Mouse (Mus musculus) hindbrain, embryonic 12.5 days (tissue): ENCODE data around the gene Ccl1. TPM values are rescaled to one million over a fixed set of nuclear protein-coding genes. Genes with fewer than 3 reads are reported as not detected.

ENCODE experiments used
- ATAC-seq: fragments of 200-750 bp; cut with Nextera tagmentation; 2 replicates; pipeline ENCODE4 v1.8.0; 2017; ENCODE audit warnings: moderate TSS enrichment; ENCODE audit not compliant: low FRiP score
- H3K27ac ChIP-seq: fragments of 300-500 bp; sonication (generic); 2 replicates; pipeline ENCODE4 v1.5.1; 2016; ENCODE audit warnings: mild to moderate bottlenecking
- H3K27me3 ChIP-seq: fragments of 300-500 bp; sonication (generic); 2 replicates; pipeline ENCODE4 v1.6.1; 2016; ENCODE audit warnings: mild to moderate bottlenecking
- H3K36me3 ChIP-seq: fragments of 300-500 bp; sonication (generic); 2 replicates; pipeline ENCODE4 v1.6.1; 2016; ENCODE audit warnings: mild to moderate bottlenecking
- H3K4me1 ChIP-seq: fragments of 300-500 bp; sonication (generic); 2 replicates; pipeline ENCODE4 v1.6.1; 2016
- H3K4me2 ChIP-seq: fragments of 300-500 bp; sonication (generic); replicated peaks from 2 replicates; pipeline ENCODE4 v1.6.1; 2016; ENCODE audit warnings: mild to moderate bottlenecking
- H3K4me3 ChIP-seq: fragments of 300-500 bp; sonication (generic); 2 replicates; pipeline ENCODE4 v1.5.1; 2016; ENCODE audit warnings: mild to moderate bottlenecking
- H3K9ac ChIP-seq: fragments of 300-500 bp; sonication (generic); 2 replicates; pipeline ENCODE4 v1.6.1; 2016; ENCODE audit warnings: mild to moderate bottlenecking, moderate library complexity
- H3K9me3 ChIP-seq: fragments of 300-500 bp; sonication (generic); replicated peaks from 2 replicates; pipeline ENCODE4 v1.6.1; 2016; ENCODE audit warnings: mild to moderate bottlenecking
- WGBS: fragments of 180-500 bp; shearing (Covaris S2); methylation state at CpG from one replicate; pipeline ENCODE4 v1.1.7; 2016; 5-methylcytosine and 5-hydroxymethylcytosine counted together
- polyA plus RNA-seq: library from polyadenylated mRNA; unstranded; fragments of >200 nt; fragmentation: Nextera tagmentation; extraction: Ambion mirVana; gene quantifications from 2 replicates; pipeline ENCODE4 v1.2.1, GENCODE M21; 2016

The Ccl1 gene
- polyA plus RNA-seq, 1 experiment from 2014 or later = not detected

DNA sequence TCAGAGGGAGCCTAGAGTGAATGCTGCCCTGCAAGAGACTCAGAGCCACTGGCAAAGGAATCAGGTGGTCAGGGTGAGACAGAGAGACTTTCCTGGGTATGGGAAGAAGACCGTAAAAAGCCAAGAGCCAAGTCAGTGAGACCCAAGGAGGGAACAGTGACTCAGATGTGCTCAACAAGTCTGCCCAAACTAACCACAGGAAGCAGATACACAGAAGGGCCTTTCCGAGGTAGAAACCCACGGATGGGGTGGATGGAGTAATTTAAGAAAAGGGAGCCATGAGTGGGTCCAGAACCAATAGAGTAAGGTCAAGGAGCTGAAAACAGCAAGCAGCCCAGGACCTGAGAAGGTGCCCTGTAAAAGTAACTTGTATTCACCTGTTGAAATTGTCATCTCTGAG lies 101.8 kb downstream of the Ccl1 start:
- Histone ChIP-seq H3K4me3 (no peak overlapping the region), H3K9me3 (no peaks in the 10 kb centered on the region), H3K4me2 (no peak overlapping the region), H3K27me3 (no peaks in the 10 kb centered on the region), H3K4me1 (no peaks in the 10 kb centered on the region), H3K9ac (no peak overlapping the region), H3K36me3 (no peaks in the 10 kb centered on the region), H3K27ac (no peak overlapping the region)
- ATAC-seq = no peak
- WGBS = 87% methylated on average over 3 of the region's 3 CpGs

- Histone ChIP-seq H3K9me3 (no peaks in the 10 kb centered on the region), H3K27me3 (no peaks in the 10 kb centered on the region), H3K27ac (no peak overlapping the region), H3K9ac (no peak overlapping the region), H3K4me3 (no peak overlapping the region), H3K36me3 (no peaks in the 10 kb centered on the region), H3K4me1 (no peaks in the 10 kb centered on the region), H3K4me2 (no peak overlapping the region)
- ATAC-seq = no peak
- WGBS = 79% methylated on average over 3 of the region's 3 CpGs
Measured at GRCm38 (mm10) chr11:82197774-82198173, 107.7 kb downstream of the Ccl1 start.

DNA sequence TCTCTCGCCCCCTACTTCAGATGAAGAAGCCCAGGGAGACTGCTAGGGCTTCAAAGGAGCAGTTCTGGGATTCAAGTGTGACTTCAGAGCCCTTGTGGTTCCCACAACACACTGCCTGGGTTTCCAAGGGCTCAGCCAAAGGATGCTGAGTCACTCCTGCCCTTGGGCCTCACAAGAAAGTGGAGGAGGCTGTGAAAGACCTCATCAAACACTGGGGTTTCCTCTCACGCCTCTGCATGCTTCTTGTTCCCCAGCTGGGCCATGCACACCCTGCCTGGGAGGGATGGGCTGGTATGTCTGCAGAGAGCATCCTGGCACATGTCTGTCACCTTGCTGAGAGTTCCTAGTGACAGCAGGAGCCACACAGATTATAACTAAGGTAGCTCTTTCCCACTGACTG lies 110.5 kb downstream of the Ccl1 start:
- no peak overlapping the region for H3K9ac ChIP-seq
- no peaks in the 10 kb centered on the region for H3K4me1 ChIP-seq
- whole genome bisulfite sequencing = 49% methylated on average over 2 of the region's 2 CpGs
- no peak overlapping the region for H3K4me3 ChIP-seq
- no peaks in the 10 kb centered on the region for H3K36me3 ChIP-seq
- no peaks in the 10 kb centered on the region for H3K27me3 ChIP-seq
- H3K4me2 ChIP-seq = no peak overlapping the region
- H3K27ac ChIP-seq = no peak overlapping the region
- ATAC-seq = no peak
- H3K9me3 ChIP-seq = no peaks in the 10 kb centered on the region

GRCm38 (mm10) chr11:82193826-82194225 lies 111.7 kb downstream of the Ccl1 start:
- Histone ChIP-seq H3K4me3 (no peak overlapping the region), H3K9me3 (no peaks in the 10 kb centered on the region), H3K9ac (no peak overlapping the region), H3K4me1 (no peaks in the 10 kb centered on the region), H3K27me3 (no peaks in the 10 kb centered on the region), H3K36me3 (no peaks in the 10 kb centered on the region), H3K27ac (no peak overlapping the region), H3K4me2 (no peak overlapping the region)
- 84% methylated on average over 9 of the region's 9 CpGs for WGBS
- no peak for ATAC-seq

DNA sequence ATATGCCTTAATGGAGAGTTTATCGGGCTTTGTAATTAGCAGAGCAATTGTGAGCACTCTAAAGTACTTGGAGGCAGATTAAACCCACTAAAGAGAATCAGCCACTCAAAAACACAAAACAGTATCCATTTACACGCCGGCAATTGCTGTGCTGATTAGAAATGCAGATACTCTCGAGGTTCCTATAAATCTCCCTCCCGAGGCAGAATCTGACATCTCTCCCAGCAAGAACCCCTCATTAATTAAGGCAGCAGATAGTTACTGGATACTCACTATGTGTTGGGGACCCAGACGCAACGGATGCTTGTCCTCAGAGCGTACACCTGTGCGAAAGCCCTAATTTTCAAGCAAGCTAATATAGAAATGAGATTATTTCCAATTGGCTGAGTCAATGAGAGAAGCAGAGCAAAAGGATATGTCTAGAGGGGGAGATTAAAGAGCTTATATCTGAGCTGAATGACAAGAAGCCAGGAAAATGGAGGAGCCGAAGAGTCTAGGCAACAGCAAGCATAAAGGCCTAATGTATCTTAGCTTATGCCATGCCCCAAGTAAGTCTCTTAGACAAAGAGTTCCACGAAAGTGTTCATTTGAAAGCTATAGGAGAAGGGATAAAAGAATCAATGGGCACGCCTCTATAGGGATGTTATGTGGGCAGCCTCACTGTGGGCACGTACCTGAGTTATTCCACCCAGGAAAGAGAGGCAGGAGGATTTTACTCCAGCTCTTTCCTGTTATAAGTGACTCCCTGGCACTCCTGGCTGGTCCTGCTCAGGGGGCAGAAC lies 115.5 kb downstream of the Ccl1 start:
- H3K27ac ChIP-seq = no peak overlapping the region
- 68% methylated on average over 13 of the region's 13 CpGs for WGBS
- no peaks in the 10 kb centered on the region for H3K36me3 ChIP-seq
- ATAC-seq = no peak
- H3K4me1 ChIP-seq = no peaks in the 10 kb centered on the region
- no peak overlapping the region for H3K9ac ChIP-seq
- no peak overlapping the region for H3K4me2 ChIP-seq
- no peaks in the 10 kb centered on the region for H3K9me3 ChIP-seq
- H3K4me3 ChIP-seq = no peak overlapping the region
- H3K27me3 ChIP-seq = no peaks in the 10 kb centered on the region

- 84% methylated on average over 3 of the region's 3 CpGs for WGBS
Measured at GRCm38 (mm10) chr11:82185684-82186083, 119.8 kb downstream of the Ccl1 start.

GRCm38 (mm10) chr11:82183281-82183935 lies 122.1 kb downstream of the Ccl1 start:
- no peak overlapping the region for H3K27ac ChIP-seq
- H3K4me3 ChIP-seq = no peak overlapping the region
- 48% methylated on average over 6 of the region's 6 CpGs for WGBS
- H3K27me3 ChIP-seq = 0 out of 2 replicates have a peak, but pooled peaks cover 3% of the 10 kb centered on the region
- no peak overlapping the region for H3K4me2 ChIP-seq
- no peaks in the 10 kb centered on the region for H3K36me3 ChIP-seq
- no peak overlapping the region for H3K9ac ChIP-seq
- ATAC-seq = no peak
- peaks cover 2% of the 10 kb centered on the region; the same call in 1 of the 2 replicates for H3K4me1 ChIP-seq
- H3K9me3 ChIP-seq = no peaks in the 10 kb centered on the region

More at GRCm38 (mm10) chr11:82185684-82186083, 119.8 kb downstream of the Ccl1 start:
- Histone ChIP-seq H3K36me3 (no peaks in the 10 kb centered on the region), H3K27me3 (no peaks in the 10 kb centered on the region), H3K9ac (no peak overlapping the region), H3K4me2 (no peak overlapping the region), H3K4me3 (no peak overlapping the region), H3K4me1 (peaks cover 2% of the 10 kb centered on the region; the same call in 1 of the 2 replicates), H3K9me3 (no peaks in the 10 kb centered on the region), H3K27ac (no peak overlapping the region)
- no peak for ATAC-seq

GRCm38 (mm10) chr11:82182401-82182800 lies 123.1 kb downstream of the Ccl1 start:
- WGBS = 88% methylated on average over 6 of the region's 6 CpGs

DNA sequence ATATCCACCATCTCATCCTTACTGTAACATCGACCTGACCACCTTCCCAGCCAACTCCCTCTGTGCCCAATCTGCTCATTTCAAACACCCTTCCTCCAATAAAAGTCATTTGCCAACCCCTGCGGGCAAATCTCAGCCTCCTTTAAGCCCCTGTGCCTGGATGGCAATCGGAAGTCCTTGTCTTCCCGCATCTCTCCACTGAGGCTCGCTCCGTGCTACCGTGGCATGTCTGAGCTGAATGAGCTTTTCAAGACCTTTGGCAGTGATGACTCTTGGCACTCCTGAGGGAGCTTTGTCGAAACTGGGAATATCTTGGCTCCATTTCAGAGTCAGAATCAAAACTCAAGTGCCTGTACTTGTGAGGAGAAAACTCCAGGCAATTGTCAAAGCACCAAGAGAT lies 124.2 kb downstream of the Ccl1 start:
- H3K27me3 ChIP-seq = 0 out of 2 replicates have a peak, but pooled peaks cover 3% of the 10 kb centered on the region
- no peaks in the 10 kb centered on the region for H3K9me3 ChIP-seq
- no peak for ATAC-seq
- H3K36me3 ChIP-seq = no peaks in the 10 kb centered on the region
- H3K27ac ChIP-seq = no peak overlapping the region
- H3K4me1 ChIP-seq = peaks cover 2% of the 10 kb centered on the region; the same call in 1 of the 2 replicates
- 83% methylated on average over 8 of the region's 8 CpGs for WGBS
- H3K4me3 ChIP-seq = no peak overlapping the region
- no peak overlapping the region for H3K4me2 ChIP-seq
- no peak overlapping the region for H3K9ac ChIP-seq

More at GRCm38 (mm10) chr11:82182401-82182800, 123.1 kb downstream of the Ccl1 start:
- H3K27ac ChIP-seq = no peak overlapping the region
- no peaks in the 10 kb centered on the region for H3K36me3 ChIP-seq
- 0 out of 2 replicates have a peak, but pooled peaks cover 3% of the 10 kb centered on the region for H3K27me3 ChIP-seq
- H3K4me3 ChIP-seq = no peak overlapping the region
- peaks cover 2% of the 10 kb centered on the region; the same call in 1 of the 2 replicates for H3K4me1 ChIP-seq
- no peak overlapping the region for H3K9ac ChIP-seq
- no peak overlapping the region for H3K4me2 ChIP-seq
- H3K9me3 ChIP-seq = no peaks in the 10 kb centered on the region
- no peak for ATAC-seq

DNA sequence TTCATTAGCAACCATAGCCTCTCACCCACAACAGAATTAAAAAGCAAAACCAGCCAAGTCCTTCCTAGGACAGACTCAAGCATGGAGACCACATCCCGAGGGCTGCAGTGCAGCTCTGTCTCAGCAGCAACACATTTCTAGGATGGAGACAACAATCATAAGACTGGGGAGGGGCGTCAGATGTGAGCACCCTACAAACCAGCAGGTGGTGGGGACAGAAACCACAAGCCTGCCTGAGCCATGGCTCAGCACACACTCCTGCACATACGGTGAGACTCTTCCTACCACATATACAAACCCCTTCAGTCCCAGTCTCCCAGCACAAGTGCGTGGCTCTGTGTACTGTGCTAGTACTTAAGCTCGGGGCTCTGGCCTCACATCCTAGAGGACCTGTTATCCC lies 127.3 kb downstream of the Ccl1 start:
- Histone ChIP-seq H3K9ac (no peak overlapping the region), H3K36me3 (no peaks in the 10 kb centered on the region), H3K9me3 (no peaks in the 10 kb centered on the region), H3K27me3 (0 out of 2 replicates have a peak, but pooled peaks cover 3% of the 10 kb centered on the region), H3K4me1 (no peaks in the 10 kb centered on the region), H3K27ac (no peak overlapping the region), H3K4me2 (no peak overlapping the region), H3K4me3 (no peak overlapping the region)
- 67% methylated on average over 5 of the region's 5 CpGs for WGBS
- ATAC-seq = no peak

GRCm38 (mm10) chr11:82177711-82178110 lies 127.8 kb downstream of the Ccl1 start:
- H3K27ac ChIP-seq = no peak overlapping the region
- ATAC-seq = no peak
- H3K4me2 ChIP-seq = no peak overlapping the region
- no peak overlapping the region for H3K9ac ChIP-seq
- H3K27me3 ChIP-seq = 0 out of 2 replicates have a peak, but pooled peaks cover 3% of the 10 kb centered on the region
- H3K36me3 ChIP-seq = no peaks in the 10 kb centered on the region
- no peak overlapping the region for H3K4me3 ChIP-seq
- no peaks in the 10 kb centered on the region for H3K9me3 ChIP-seq
- H3K4me1 ChIP-seq = no peaks in the 10 kb centered on the region
- 37% methylated on average over 5 of the region's 5 CpGs for WGBS

DNA sequence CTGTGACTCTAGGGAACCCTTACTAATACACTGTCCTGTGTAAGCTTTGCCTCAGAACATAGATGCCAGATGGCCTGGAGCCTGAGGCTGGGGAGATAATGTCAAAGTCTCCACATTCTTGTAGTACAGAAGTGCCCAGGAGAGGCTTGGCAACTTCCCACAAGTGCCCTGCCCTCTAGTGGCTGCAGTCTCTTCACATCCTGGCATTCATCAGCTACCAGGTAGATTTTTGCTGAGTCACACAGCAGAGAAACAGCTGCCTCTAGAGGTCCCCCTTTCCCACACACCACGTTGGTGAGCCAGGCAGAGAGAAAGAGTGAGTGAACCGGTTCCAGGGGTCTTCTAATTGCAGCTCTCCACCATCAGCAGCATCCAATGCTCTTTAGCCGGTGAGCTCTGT lies 130.7 kb downstream of the Ccl1 start:
- Histone ChIP-seq H3K9me3 (no peaks in the 10 kb centered on the region), H3K4me1 (no peaks in the 10 kb centered on the region), H3K27me3 (0 out of 2 replicates have a peak, but pooled peaks cover 3% of the 10 kb centered on the region), H3K4me2 (no peak overlapping the region), H3K9ac (no peak overlapping the region), H3K4me3 (no peak overlapping the region), H3K36me3 (no peaks in the 10 kb centered on the region), H3K27ac (no peak overlapping the region)
- 20% methylated on average over 3 of the region's 3 CpGs for WGBS
- no peak for ATAC-seq
